Mouse (Mus musculus) embryonic facial prominence, embryonic 15.5 days (tissue): ENCODE data around the gene Vps53. TPM values are rescaled to one million over a fixed set of nuclear protein-coding genes. Genes with fewer than 3 reads are reported as not detected.
"Not testable (repeated sequence)": the region's sequence is repeated elsewhere in the genome, so short reads cannot be mapped to it uniquely, and the experiment has no call there.

Source experiments
- ATAC-seq: fragments of 200-750 bp; cut with Nextera tagmentation; 2 replicates; pipeline ENCODE4 v1.8.0; 2017; ENCODE audit warnings: low read depth, moderate TSS enrichment; ENCODE audit not compliant: insufficient number of reproducible peaks, low FRiP score, low TSS enrichment
- H3K27ac ChIP-seq: fragments of 300-500 bp; sonication (generic); replicated peaks from 2 replicates; pipeline ENCODE4 v1.5.1; 2015; ENCODE audit warnings: mild to moderate bottlenecking, inconsistent platforms
- H3K27me3 ChIP-seq: fragments of 300-500 bp; sonication (generic); 2 replicates; pipeline ENCODE4 v1.6.1; 2015; ENCODE audit warnings: inconsistent platforms
- H3K36me3 ChIP-seq: fragments of 300-500 bp; sonication (generic); 2 replicates; pipeline ENCODE4 v1.6.1; 2015; ENCODE audit warnings: mild to moderate bottlenecking, inconsistent platforms
- H3K4me1 ChIP-seq: fragments of 300-500 bp; sonication (generic); 2 replicates; pipeline ENCODE4 v1.6.1; 2015; ENCODE audit warnings: inconsistent platforms
- H3K4me2 ChIP-seq: fragments of 300-500 bp; sonication (generic); replicated peaks from 2 replicates; pipeline ENCODE4 v1.6.1; 2015; ENCODE audit warnings: mild to moderate bottlenecking, inconsistent platforms
- H3K4me3 ChIP-seq: fragments of 300-500 bp; sonication (generic); replicated peaks from 2 replicates; pipeline ENCODE4 v1.5.1; 2015; ENCODE audit warnings: mild to moderate bottlenecking, inconsistent platforms
- H3K9ac ChIP-seq: fragments of 300-500 bp; sonication (generic); 2 replicates; pipeline ENCODE4 v1.6.1; 2015; ENCODE audit warnings: inconsistent platforms
- H3K9me3 ChIP-seq: fragments of 300-500 bp; sonication (generic); replicated peaks from 2 replicates; pipeline ENCODE4 v1.6.1; 2016; ENCODE audit warnings: inconsistent platforms
- WGBS: fragments of 180-500 bp; shearing (Covaris S2); methylation state at CpG from one replicate; pipeline ENCODE4 v1.1.7; 2015; 5-methylcytosine and 5-hydroxymethylcytosine counted together
- polyA plus RNA-seq: library from polyadenylated mRNA; unstranded; fragments of >200 nt; fragmentation: Nextera tagmentation; extraction: Ambion mirVana; gene quantifications from 2 replicates; pipeline ENCODE4 v1.2.1, GENCODE M21; 2015

Vps53 gene
- 40.3 TPM in 2 replicates for polyA plus RNA-seq

GRCm38 (mm10) chr11:76179495-76180145 is at the start of gene Vps53, which contains the start of gene Fam57a:
Vps53 (minus strand) TSS chr11:76179647.
Fam57a (plus strand) TSS chr11:76179671.
- Histone ChIP-seq H3K27ac (peak within 1 kb of the TSS; percentile 71), H3K36me3 (peaks cover 12% of the 10 kb centered on the region; the same call in 1 of the 2 replicates), H3K4me3 (peak within 1 kb of the TSS; percentile 94), H3K9ac (peak within 1 kb of the TSS; percentile 62), H3K4me1 (peaks cover 11% of the 10 kb centered on the region), H3K4me2 (peak within 1 kb of the TSS; percentile 95), H3K27me3 (no peaks in the 10 kb centered on the region), H3K9me3 (no peaks in the 10 kb centered on the region)
- peak; percentile 84; the same call in 1 of the 2 replicates for ATAC-seq
- WGBS, result under 1% methylated on average over 37 of the region's 37 CpGs

- Histone ChIP-seq H3K27ac (no peak overlapping the region), H3K4me2 (no peak overlapping the region), H3K4me3 (no peak overlapping the region), H3K4me1 (no peaks in the 10 kb centered on the region), H3K36me3 (peaks cover 47% of the 10 kb centered on the region), H3K9me3 (no peaks in the 10 kb centered on the region), H3K9ac (no peak overlapping the region), H3K27me3 (no peaks in the 10 kb centered on the region)
- no peak for ATAC-seq
Measured at GRCm38 (mm10) chr11:76225051-76225450, 45.6 kb upstream of the Vps53 start.

DNA sequence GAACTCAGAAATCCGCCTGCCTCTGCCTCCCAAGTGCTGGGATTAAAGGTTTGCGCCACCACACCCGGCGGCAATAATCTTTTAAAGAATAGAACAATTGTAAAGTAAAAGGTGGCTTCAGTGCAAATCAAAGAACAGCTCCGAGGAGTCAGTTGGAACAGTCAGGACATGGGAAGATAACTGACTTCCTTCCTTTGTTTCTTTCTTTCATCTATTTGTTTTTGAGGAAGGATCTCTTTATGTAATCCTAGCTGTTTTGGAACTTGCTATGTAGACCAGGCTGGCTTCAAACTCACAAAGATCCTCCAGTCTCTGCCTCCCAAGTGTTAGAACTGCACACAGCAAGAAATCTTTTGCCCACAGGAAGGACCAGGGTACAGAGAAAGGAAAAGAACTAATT is 45.2 kb upstream of the Vps53 start:
- ATAC-seq, result no peak
- Histone ChIP-seq H3K4me2 (no peak overlapping the region), H3K4me1 (no peaks in the 10 kb centered on the region), H3K27me3 (no peaks in the 10 kb centered on the region), H3K36me3 (peaks cover 47% of the 10 kb centered on the region), H3K9me3 (no peaks in the 10 kb centered on the region), H3K4me3 (no peak overlapping the region), H3K27ac (no peak overlapping the region), H3K9ac (no peak overlapping the region)
- WGBS, result 96% methylated on average over 5 of the region's 5 CpGs

GRCm38 (mm10) chr11:76217390-76217800 is 37.9 kb upstream of the Vps53 start, which contains the start of the genes Dbil5 and Gemin4:
Dbil5 (plus strand) TSS chr11:76217608.
Gemin4 (minus strand) TSS chr11:76217664.
- ATAC-seq, result peak; percentile 97
- Histone ChIP-seq H3K27ac (peak within 1 kb of the TSS; percentile 97), H3K4me1 (peaks cover 15% of the 10 kb centered on the region), H3K36me3 (peaks cover 33% of the 10 kb centered on the region), H3K4me2 (peak within 1 kb of the TSS; percentile 66), H3K4me3 (peak within 1 kb of the TSS; percentile 88), H3K9ac (peak within 1 kb of the TSS; percentile 91), H3K27me3 (no peaks in the 10 kb centered on the region), H3K9me3 (no peaks in the 10 kb centered on the region)
- WGBS, result 0% methylated on average over 35 of the region's 35 CpGs

GRCm38 (mm10) chr11:76216681-76217389 is 37.4 kb upstream of the Vps53 start:
- ATAC-seq, result peak; percentile 16
- Histone ChIP-seq H3K9ac (peak overlapping the region; percentile 91), H3K4me3 (peak overlapping the region; percentile 88), H3K27me3 (no peaks in the 10 kb centered on the region), H3K4me2 (peak overlapping the region; percentile 66), H3K36me3 (peaks cover 33% of the 10 kb centered on the region), H3K9me3 (no peaks in the 10 kb centered on the region), H3K27ac (peak overlapping the region; percentile 97), H3K4me1 (peaks cover 15% of the 10 kb centered on the region)
- WGBS, result 1% methylated on average over 33 of the region's 33 CpGs

DNA sequence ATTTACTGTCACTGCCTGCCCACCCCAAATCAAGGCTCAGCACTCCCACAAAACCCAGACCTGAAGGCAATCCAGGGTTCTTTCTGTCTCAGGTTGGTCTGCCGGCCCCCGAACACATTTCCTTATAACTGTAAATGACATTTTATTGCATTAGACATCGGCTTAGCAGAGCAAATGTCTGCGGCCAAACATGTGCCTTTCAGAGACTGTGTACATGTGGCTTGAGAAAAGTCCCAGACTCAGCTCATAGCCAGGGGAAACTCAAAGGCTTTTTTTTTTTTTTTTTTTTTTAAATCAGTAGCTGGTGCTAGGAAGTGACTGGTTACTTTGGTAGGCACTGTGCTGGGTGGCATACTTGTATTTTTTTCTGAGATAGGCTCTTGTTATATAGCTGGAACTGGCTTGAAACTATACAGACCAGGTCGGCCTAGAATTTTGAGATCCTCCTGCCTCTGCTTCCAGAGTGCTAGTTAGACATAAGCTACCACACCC is 36.6 kb upstream of the Vps53 start:
- H3K4me2 ChIP-seq, result peak overlapping the region; percentile 66
- 0 out of 2 replicates have a peak overlapping the region, but pooled peaks have one; percentile 91 for H3K9ac ChIP-seq
- WGBS, result 82% methylated on average over 5 of the region's 5 CpGs
- peaks cover 15% of the 10 kb centered on the region for H3K4me1 ChIP-seq
- no peak for ATAC-seq
- H3K36me3 ChIP-seq, result peaks cover 27% of the 10 kb centered on the region
- H3K4me3 ChIP-seq, result peak overlapping the region; percentile 88; the same call in 1 of the 2 replicates
- H3K27ac ChIP-seq, result peak overlapping the region; percentile 97
- H3K9me3 ChIP-seq, result no peaks in the 10 kb centered on the region
- H3K27me3 ChIP-seq, result no peaks in the 10 kb centered on the region

GRCm38 (mm10) chr11:76215011-76215410 is 35.6 kb upstream of the Vps53 start:
- ATAC-seq, result no peak
- Histone ChIP-seq H3K4me3 (no peak overlapping the region), H3K4me2 (no peak overlapping the region), H3K36me3 (peaks cover 25% of the 10 kb centered on the region), H3K4me1 (peaks cover 15% of the 10 kb centered on the region), H3K9ac (no peak overlapping the region), H3K27me3 (no peaks in the 10 kb centered on the region), H3K27ac (no peak overlapping the region), H3K9me3 (no peaks in the 10 kb centered on the region)
- 93% methylated on average over 2 of the region's 2 CpGs for WGBS

DNA sequence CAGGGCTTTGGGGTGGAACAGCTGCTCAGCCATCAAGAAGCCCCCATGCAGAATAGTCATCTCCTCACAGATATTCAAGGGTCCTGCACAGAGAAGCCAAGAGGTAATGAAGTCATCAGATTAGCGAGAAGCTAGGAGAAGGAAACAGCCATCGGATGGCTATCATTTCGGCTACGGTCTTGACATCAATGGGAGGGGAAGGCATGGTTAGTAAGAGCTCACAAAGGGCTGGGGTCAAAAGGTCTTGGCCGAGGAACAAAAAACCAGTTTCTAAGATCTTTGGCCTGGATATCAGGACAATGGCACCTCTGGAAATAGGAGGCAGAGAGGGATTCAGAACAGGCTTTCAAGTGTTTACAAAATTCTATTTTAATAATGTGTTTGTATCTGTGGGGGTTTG is 34.4 kb upstream of the Vps53 start:
- Histone ChIP-seq H3K4me1 (peaks cover 15% of the 10 kb centered on the region), H3K9ac (no peak overlapping the region), H3K27ac (no peak overlapping the region), H3K9me3 (no peaks in the 10 kb centered on the region), H3K27me3 (no peaks in the 10 kb centered on the region), H3K4me3 (no peak overlapping the region), H3K4me2 (no peak overlapping the region), H3K36me3 (peaks cover 37% of the 10 kb centered on the region)
- 80% methylated on average over 5 of the region's 5 CpGs for WGBS
- no peak for ATAC-seq

DNA sequence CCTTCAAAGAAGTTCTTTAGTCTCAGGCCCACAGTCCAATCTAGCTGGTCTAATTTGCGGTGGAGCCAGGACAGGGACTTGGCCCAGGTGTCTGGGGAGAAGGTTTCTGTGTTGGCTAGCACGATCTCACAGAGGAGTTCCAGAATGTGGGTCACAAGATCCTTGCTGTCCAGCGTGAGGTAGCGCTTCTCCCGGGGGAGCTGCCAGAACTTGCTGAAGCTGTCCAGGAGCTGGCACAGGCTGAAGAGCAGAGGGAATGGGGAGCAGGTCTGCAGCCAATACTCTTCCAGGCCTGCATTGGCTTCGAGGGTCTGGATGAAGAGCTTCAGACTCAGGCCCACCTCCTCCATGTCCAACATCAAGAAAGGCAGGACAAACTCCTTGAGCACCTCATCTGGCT is 32.1 kb upstream of the Vps53 start:
- H3K4me3 ChIP-seq, H3K27ac ChIP-seq, H3K4me1 ChIP-seq, H3K9ac ChIP-seq, H3K27me3 ChIP-seq, ATAC-seq, H3K9me3 ChIP-seq, H3K4me2 ChIP-seq: not testable (repeated sequence)
- peaks cover 57% of the 10 kb centered on the region for H3K36me3 ChIP-seq
- WGBS, result 90% methylated on average over 5 of the region's 6 CpGs

- H3K9me3 ChIP-seq, result no peaks in the 10 kb centered on the region
- no peak overlapping the region for H3K4me2 ChIP-seq
- WGBS, result 70% methylated on average over 13 of the region's 13 CpGs
- no peak overlapping the region for H3K4me3 ChIP-seq
- H3K4me1 ChIP-seq, result no peaks in the 10 kb centered on the region
- ATAC-seq, result no peak
- H3K27ac ChIP-seq, result peak overlapping the region; percentile 51
- no peak overlapping the region for H3K9ac ChIP-seq
- H3K36me3 ChIP-seq, result peaks cover 63% of the 10 kb centered on the region
- no peaks in the 10 kb centered on the region for H3K27me3 ChIP-seq
Measured at GRCm38 (mm10) chr11:76210228-76210985, 31.0 kb upstream of the Vps53 start.

DNA sequence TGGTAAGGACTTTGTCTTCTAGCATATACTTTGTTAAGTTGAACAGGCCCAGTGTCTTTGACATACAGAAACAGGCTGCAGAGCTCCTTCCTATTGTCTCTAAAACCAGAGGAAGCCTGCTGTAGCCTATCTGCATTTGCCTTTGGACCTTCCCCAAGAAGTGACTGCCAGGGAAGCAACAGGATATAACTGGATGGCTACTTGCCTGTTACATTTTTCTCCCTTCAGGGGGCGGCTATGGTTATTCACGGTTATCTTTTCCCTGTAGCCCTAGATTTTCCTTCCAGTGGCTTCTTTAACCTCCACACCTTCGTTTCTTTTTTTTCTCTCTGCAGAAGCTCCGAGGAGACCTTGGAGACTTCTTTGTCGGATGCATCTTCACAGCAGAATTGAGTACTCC is 27.3 kb upstream of the Vps53 start:
- H3K4me2 ChIP-seq, result no peak overlapping the region
- peaks cover 45% of the 10 kb centered on the region for H3K36me3 ChIP-seq
- H3K4me1 ChIP-seq, result 0 out of 2 replicates have a peak, but pooled peaks cover 6% of the 10 kb centered on the region
- 87% methylated on average over 5 of the region's 5 CpGs for WGBS
- H3K27me3 ChIP-seq, result no peaks in the 10 kb centered on the region
- no peak for ATAC-seq
- H3K9ac ChIP-seq, result no peak overlapping the region
- H3K9me3 ChIP-seq, result no peaks in the 10 kb centered on the region
- H3K4me3 ChIP-seq, result no peak overlapping the region
- H3K27ac ChIP-seq, result no peak overlapping the region
